Mouse (Mus musculus) mouse embryonic stem cell (cell line): ENCODE data around the gene Fndc3b.

ENCODE experiments used
- in situ Hi-C, 2 experiments: fragments of 300-500 bp; cut with MboI; formaldehyde crosslinking; loops; 1 replicate in 1 of 2; 3 replicates in 1 of 2; pipeline ENCODE4 v1.14.3; 2019 to 2020; ENCODE audit warnings: low sequenced_read_pairs in 2 of 2, low pct_unique_long_range_greater_than_20kb in 1 of 2, mixed read lengths in 1 of 2; ENCODE audit not compliant: unreplicated experiment in 1 of 2

Fndc3b gene

DNA sequence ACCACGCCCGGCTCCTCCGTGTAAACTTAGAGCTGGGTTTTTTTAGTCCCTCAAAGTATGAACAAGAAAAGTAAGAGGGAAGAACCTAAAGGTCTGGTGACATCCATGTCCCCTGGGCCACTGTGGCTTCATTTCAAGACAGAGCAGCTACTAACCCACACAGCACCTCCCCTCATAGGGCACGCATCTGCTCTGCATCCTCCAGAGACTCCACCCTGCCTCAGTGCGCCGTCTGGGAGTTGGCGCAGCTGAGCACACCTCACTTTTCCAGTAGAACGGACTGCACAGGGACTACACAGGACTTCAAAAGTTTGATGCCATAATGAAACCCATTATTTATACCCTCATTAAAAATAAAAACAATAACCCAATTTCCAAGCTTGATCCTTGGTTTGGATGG lies 130.2 kb downstream of the Fndc3b start:
- in situ Hi-C loops: no loop called here

DNA sequence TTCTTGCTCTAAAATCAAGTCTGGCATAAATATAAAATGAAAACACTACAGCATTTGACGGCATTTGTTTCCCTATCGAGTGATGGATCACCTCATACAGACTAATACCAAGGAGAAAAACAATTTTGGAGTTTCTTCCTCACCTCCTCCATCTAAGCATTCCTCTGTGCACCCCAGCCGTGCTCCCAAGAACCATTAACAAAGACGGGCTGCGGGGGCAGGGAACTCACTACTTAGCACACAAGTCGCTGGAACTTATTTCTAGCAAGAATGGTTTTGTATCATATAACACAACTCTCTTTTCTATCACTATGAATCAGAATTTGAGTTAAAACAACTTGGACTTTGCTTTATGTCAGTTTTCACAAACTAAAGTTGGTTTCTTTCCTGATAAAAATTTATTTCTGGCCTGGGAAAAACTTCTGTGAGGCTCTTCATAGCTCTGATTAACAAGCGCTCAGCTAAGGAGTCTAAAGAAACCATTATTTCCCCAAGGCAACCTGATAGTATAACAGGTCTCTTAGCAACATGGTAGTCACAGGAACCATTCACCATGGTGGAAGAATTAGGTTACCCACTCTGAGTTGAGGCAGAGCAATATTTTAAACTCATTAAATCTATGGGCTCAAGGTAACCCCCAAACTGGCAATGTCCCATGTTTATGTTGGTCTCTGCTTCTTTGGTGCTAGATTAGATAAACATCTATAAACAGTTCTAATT lies 131.1 kb downstream of the Fndc3b start:
- in situ Hi-C loops: no loop called here

- in situ Hi-C loops: no loop called here
Measured at GRCm38 (mm10) chr3:27579229-27579628, 131.9 kb downstream of the Fndc3b start.

- in situ Hi-C loops: no loop called here
Measured at GRCm38 (mm10) chr3:27577349-27578025, 133.6 kb downstream of the Fndc3b start.

DNA sequence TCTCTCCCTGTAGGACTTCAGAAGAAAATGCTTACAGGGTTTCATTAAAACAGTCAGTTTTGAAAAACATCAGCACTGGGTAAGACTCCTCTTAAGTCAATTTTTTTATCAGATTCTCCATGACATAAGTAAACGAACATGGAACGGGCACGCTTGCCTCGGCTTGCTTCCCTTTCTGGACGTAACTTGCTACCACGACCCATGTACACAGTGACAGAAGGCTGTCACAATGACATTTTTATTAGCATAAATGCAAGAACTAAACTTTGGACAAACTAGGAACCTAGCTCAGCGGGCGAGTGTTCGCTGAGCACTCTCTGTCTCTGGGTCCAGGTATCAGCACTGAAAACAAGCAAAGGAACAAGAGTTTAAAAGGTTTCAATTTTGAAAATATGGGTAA lies 136.9 kb downstream of the Fndc3b start:
- in situ Hi-C loops: no loop called here

- in situ Hi-C loops: no loop called here
Measured at GRCm38 (mm10) chr3:27573458-27573857, 137.6 kb downstream of the Fndc3b start.

DNA sequence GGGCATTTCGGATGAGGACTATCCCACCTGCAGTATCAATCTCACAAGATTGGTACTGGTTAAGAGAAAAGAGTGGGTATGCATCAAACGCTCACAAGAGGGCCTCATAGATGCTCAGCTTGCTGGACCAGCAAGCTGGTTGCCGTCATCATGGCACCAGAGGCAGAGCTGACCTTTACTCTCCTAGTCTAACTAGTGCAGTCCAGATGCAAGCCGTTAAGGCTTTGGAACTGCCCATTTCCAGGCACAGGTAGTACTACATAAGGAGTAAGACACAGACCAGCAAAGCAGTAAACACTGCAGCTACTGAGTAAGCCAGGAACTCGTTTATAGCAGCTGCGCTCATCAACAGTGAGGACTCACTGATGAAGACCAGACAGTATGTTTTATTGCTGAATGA lies 138.8 kb downstream of the Fndc3b start:
- in situ Hi-C loops: no loop called here

- in situ Hi-C loops: no loop called here
Measured at GRCm38 (mm10) chr3:27565314-27565713, 145.8 kb downstream of the Fndc3b start.

DNA sequence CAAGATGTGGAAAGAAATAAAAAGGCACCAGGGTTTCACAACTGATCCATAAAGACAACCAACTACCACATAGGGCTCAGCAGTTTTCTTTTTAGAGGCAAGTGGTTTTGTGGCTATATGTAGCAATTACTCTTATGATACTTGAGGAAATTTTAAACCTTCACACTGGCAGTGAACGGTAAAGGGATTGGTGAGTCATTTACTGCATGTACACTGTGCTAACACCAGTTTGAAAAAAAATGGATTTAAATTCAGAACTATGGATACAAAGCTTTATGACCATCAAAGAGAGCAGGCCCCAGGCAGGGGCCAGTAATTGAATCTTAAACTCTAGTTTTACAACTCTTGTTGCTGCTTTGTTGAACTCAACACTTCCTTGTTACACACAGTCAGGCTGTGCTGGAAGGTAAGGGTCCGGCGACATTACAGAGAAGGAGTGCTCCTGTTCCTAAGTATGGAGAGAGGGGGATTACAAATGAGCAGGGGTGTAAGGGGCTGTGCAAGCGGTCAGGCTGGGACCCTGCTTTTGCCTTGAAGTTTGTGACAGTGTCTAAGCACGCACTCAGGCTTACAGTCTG lies 148.0 kb downstream of the Fndc3b start:
- in situ Hi-C loops: no loop called here

GRCm38 (mm10) chr3:27562476-27562875 lies 148.6 kb downstream of the Fndc3b start:
- in situ Hi-C loops: no loop called here

DNA sequence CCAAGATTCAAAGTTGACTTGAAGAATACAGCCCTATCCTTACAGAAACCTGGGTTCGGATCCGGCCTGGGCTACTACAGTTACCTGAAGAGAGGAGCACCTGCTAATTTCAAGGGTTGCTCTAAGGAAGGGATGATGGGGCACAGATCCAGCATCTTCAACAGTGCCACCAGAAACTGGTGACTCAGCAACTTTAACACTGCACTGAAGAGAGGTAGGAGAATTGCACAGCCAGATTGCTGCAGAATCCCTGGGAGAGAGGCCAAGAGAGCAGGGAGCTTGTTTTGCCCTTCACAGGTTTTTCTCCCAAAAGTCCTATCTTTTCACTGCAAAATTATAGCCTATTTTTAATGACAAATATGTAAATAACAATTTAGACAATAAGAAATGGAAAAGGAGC lies 149.2 kb downstream of the Fndc3b start:
- in situ Hi-C loops: no loop called here

GRCm38 (mm10) chr3:27559316-27559715 lies 151.8 kb downstream of the Fndc3b start:
- in situ Hi-C loops: no loop called here

GRCm38 (mm10) chr3:27557100-27558004 lies 153.8 kb downstream of the Fndc3b start:
- in situ Hi-C loops: no loop called here

GRCm38 (mm10) chr3:27555401-27555940 lies 155.6 kb downstream of the Fndc3b start:
- in situ Hi-C loops: no loop called here

GRCm38 (mm10) chr3:27554325-27554724 lies 156.8 kb downstream of the Fndc3b start:
- in situ Hi-C loops: no loop called here

- in situ Hi-C loops: no loop called here
Measured at GRCm38 (mm10) chr3:27553781-27554180, 157.3 kb downstream of the Fndc3b start.

DNA sequence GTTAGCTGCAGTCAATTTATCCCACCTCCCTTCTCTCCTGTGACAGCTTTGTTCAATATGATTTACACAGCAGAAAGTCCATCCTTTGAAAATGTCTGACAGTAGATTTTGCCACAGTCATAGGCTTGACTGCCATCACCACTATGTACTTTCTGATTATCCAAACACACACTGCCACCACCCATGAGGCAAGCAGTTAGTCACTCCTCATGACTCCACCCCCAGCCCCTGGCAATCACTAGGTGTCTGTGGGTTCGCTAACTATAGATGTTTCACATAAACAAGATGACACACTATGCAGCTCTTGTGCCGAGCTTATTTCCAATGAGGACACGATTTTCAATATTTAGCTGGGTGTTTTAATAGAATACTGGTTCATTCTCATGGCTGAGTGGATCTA lies 160.1 kb downstream of the Fndc3b start:
- in situ Hi-C loops: no loop called here

GRCm38 (mm10) chr3:27550409-27550808 lies 160.7 kb downstream of the Fndc3b start:
- in situ Hi-C loops: no loop called here

- in situ Hi-C loops: no loop called here
Measured at GRCm38 (mm10) chr3:27545651-27546050, 165.5 kb downstream of the Fndc3b start.
